Mouse (Mus musculus): Measurements from ENCODE around the gene Tacr3. TPM values are rescaled to one million over a fixed set of nuclear protein-coding genes. Genes with fewer than 3 reads are reported as not detected.

The Tacr3 gene
- total and polyA plus RNA-seq, 2 experiments from 2014 or later, result not detected

GRCm38 (mm10) chr3:134908890-134909289 is 80.1 kb downstream of the Tacr3 start:
- no peaks in the 10 kb centered on the region for H3K27me3 ChIP-seq (ENCODE audit: control insufficient read depth, insufficient read depth, low read length)
- no peak overlapping the region for H3K27ac ChIP-seq (ENCODE audit: low read depth)
- H3K4me3 ChIP-seq (ENCODE audit: low read depth, low read length), result no peak overlapping the region
- H3K9ac ChIP-seq (replicated peaks; ENCODE audit: low read depth, low read length), result no peak overlapping the region
- no peaks in the 10 kb centered on the region for H3K9me3 ChIP-seq (replicated peaks; ENCODE audit: control insufficient read depth, low read length)
- no peak overlapping the region for H3K4me2 ChIP-seq (ENCODE audit: low read depth, low read length)
- no peak for ATAC-seq (ENCODE audit: insufficient read depth, low read depth)
- no peak for TF ChIP-seq EP300 (IDR thresholded peaks at IDR 0.05; ENCODE audit: low read depth)
- no peak for TF ChIP-seq CTCF (IDR thresholded peaks at IDR 0.05; ENCODE audit: low read depth)
- no peak for DNase-seq (ENCODE audit: low spot score)
- WGBS, result 62% methylated on average over 3 of the region's 3 CpGs
- no peaks in the 10 kb centered on the region for H3K4me1 ChIP-seq (ENCODE audit: control insufficient read depth, insufficient read depth)
- no peaks in the 10 kb centered on the region for H3K36me3 ChIP-seq (replicated peaks; ENCODE audit: control insufficient read depth, insufficient read depth, low read length)

GRCm38 (mm10) chr3:134934703-134935102 is 105.9 kb downstream of the Tacr3 start:
- Histone ChIP-seq H3K36me3 (replicated peaks; ENCODE audit: control insufficient read depth, insufficient read depth, low read length) (no peaks in the 10 kb centered on the region), H3K27me3 (ENCODE audit: control insufficient read depth, insufficient read depth, low read length) (no peaks in the 10 kb centered on the region), H3K9ac (replicated peaks; ENCODE audit: low read depth, low read length) (no peak overlapping the region), H3K4me1 (ENCODE audit: control insufficient read depth, insufficient read depth) (no peaks in the 10 kb centered on the region), H3K27ac (ENCODE audit: low read depth) (no peak overlapping the region), H3K4me3 (ENCODE audit: low read depth, low read length) (no peak overlapping the region), H3K9me3 (replicated peaks; ENCODE audit: control insufficient read depth, low read length) (no peaks in the 10 kb centered on the region), H3K4me2 (ENCODE audit: low read depth, low read length) (no peak overlapping the region)
- no peak for ATAC-seq (ENCODE audit: insufficient read depth, low read depth)
- TF ChIP-seq CTCF (IDR thresholded peaks at IDR 0.05; ENCODE audit: low read depth), result no peak
- no peak for TF ChIP-seq EP300 (IDR thresholded peaks at IDR 0.05; ENCODE audit: low read depth)
- no peak for DNase-seq (ENCODE audit: low spot score)
- 75% methylated on average over 1 of the region's 1 CpGs for WGBS

- Histone ChIP-seq H3K9me3 (replicated peaks; ENCODE audit: control insufficient read depth, low read length) (no peaks in the 10 kb centered on the region), H3K4me1 (ENCODE audit: control insufficient read depth, insufficient read depth) (no peaks in the 10 kb centered on the region), H3K4me2 (ENCODE audit: low read depth, low read length) (no peak overlapping the region), H3K27me3 (ENCODE audit: control insufficient read depth, insufficient read depth, low read length) (no peaks in the 10 kb centered on the region), H3K9ac (replicated peaks; ENCODE audit: low read depth, low read length) (no peak overlapping the region), H3K4me3 (ENCODE audit: low read depth, low read length) (no peak overlapping the region), H3K27ac (ENCODE audit: low read depth) (no peak overlapping the region), H3K36me3 (replicated peaks; ENCODE audit: control insufficient read depth, insufficient read depth, low read length) (no peaks in the 10 kb centered on the region)
- no peak for DNase-seq (ENCODE audit: low spot score)
- no peak for ATAC-seq (ENCODE audit: insufficient read depth, low read depth)
- TF ChIP-seq EP300 (IDR thresholded peaks at IDR 0.05; ENCODE audit: low read depth) (no peak), CTCF (IDR thresholded peaks at IDR 0.05; ENCODE audit: low read depth) (no peak)
- WGBS, result 76% methylated on average over 4 of the region's 4 CpGs
Observed at GRCm38 (mm10) chr3:134935461-134935860, 106.7 kb downstream of the Tacr3 start.

- Histone ChIP-seq H3K4me2 (ENCODE audit: low read depth, low read length) (no peak overlapping the region), H3K9ac (replicated peaks; ENCODE audit: low read depth, low read length) (no peak overlapping the region), H3K27me3 (ENCODE audit: control insufficient read depth, insufficient read depth, low read length) (no peaks in the 10 kb centered on the region), H3K4me1 (ENCODE audit: control insufficient read depth, insufficient read depth) (no peaks in the 10 kb centered on the region), H3K36me3 (replicated peaks; ENCODE audit: control insufficient read depth, insufficient read depth, low read length) (no peaks in the 10 kb centered on the region), H3K27ac (ENCODE audit: low read depth) (no peak overlapping the region), H3K9me3 (replicated peaks; ENCODE audit: control insufficient read depth, low read length) (no peaks in the 10 kb centered on the region), H3K4me3 (ENCODE audit: low read depth, low read length) (no peak overlapping the region)
- DNase-seq (ENCODE audit: low spot score) (no peak), ATAC-seq (ENCODE audit: insufficient read depth, low read depth) (no peak)
- TF ChIP-seq EP300 (IDR thresholded peaks at IDR 0.05; ENCODE audit: low read depth) (no peak), CTCF (IDR thresholded peaks at IDR 0.05; ENCODE audit: low read depth) (no peak)
- 57% methylated on average over 6 of the region's 6 CpGs for WGBS
Observed at GRCm38 (mm10) chr3:134963461-134963860, 134.7 kb downstream of the Tacr3 start.

- Histone ChIP-seq H3K36me3 (replicated peaks; ENCODE audit: control insufficient read depth, insufficient read depth, low read length) (no peaks in the 10 kb centered on the region), H3K9ac (replicated peaks; ENCODE audit: low read depth, low read length) (no peak overlapping the region), H3K4me1 (ENCODE audit: control insufficient read depth, insufficient read depth) (no peaks in the 10 kb centered on the region), H3K4me2 (ENCODE audit: low read depth, low read length) (no peak overlapping the region), H3K4me3 (ENCODE audit: low read depth, low read length) (no peak overlapping the region), H3K9me3 (replicated peaks; ENCODE audit: control insufficient read depth, low read length) (no peaks in the 10 kb centered on the region), H3K27me3 (ENCODE audit: control insufficient read depth, insufficient read depth, low read length) (no peaks in the 10 kb centered on the region), H3K27ac (ENCODE audit: low read depth) (no peak overlapping the region)
- DNase-seq (ENCODE audit: low spot score) (no peak), ATAC-seq (ENCODE audit: insufficient read depth, low read depth) (no peak)
- TF ChIP-seq CTCF (IDR thresholded peaks at IDR 0.05; ENCODE audit: low read depth) (no peak), EP300 (IDR thresholded peaks at IDR 0.05; ENCODE audit: low read depth) (no peak)
- WGBS, result 61% methylated on average over 3 of the region's 3 CpGs
Observed at GRCm38 (mm10) chr3:134978902-134979301, 150.1 kb downstream of the Tacr3 start.

- ATAC-seq (ENCODE audit: insufficient read depth, low read depth) (no peak), DNase-seq (ENCODE audit: low spot score) (no peak)
- Histone ChIP-seq H3K4me3 (ENCODE audit: low read depth, low read length) (no peak overlapping the region), H3K27ac (ENCODE audit: low read depth) (no peak overlapping the region), H3K4me1 (ENCODE audit: control insufficient read depth, insufficient read depth) (no peaks in the 10 kb centered on the region), H3K9ac (replicated peaks; ENCODE audit: low read depth, low read length) (no peak overlapping the region), H3K27me3 (ENCODE audit: control insufficient read depth, insufficient read depth, low read length) (no peaks in the 10 kb centered on the region), H3K4me2 (ENCODE audit: low read depth, low read length) (no peak overlapping the region), H3K9me3 (replicated peaks; ENCODE audit: control insufficient read depth, low read length) (no peaks in the 10 kb centered on the region), H3K36me3 (replicated peaks; ENCODE audit: control insufficient read depth, insufficient read depth, low read length) (no peaks in the 10 kb centered on the region)
- TF ChIP-seq CTCF (IDR thresholded peaks at IDR 0.05; ENCODE audit: low read depth) (no peak), EP300 (IDR thresholded peaks at IDR 0.05; ENCODE audit: low read depth) (no peak)
- 74% methylated on average over 3 of the region's 3 CpGs for WGBS
Observed at GRCm38 (mm10) chr3:134980140-134980539, 151.3 kb downstream of the Tacr3 start.
